Mouse (Mus musculus) gastrocnemius, adult 18-20 months (tissue): ENCODE data around the gene Cacnb3. TPM values are rescaled to one million over a fixed set of nuclear protein-coding genes. Genes with fewer than 3 reads are reported as not detected.

Experiments
- DNase-seq: peaks from one replicate; pipeline ENCODE4 v3.0.0; 2021; ENCODE audit warnings: low spot score
- total RNA-seq, 2 experiments: library from RNA; stranded (reverse); gene quantifications; 2 replicates each; pipeline ENCODE4 v1.2.3; 2021

The Cacnb3 gene
- total RNA-seq, 2 experiments from 2014 or later = 0.64 to 0.85 TPM

GRCm38 (mm10) chr15:98675634-98676250 lies 45.1 kb downstream of the Cacnb3 start:
- DNase-seq = no peak

GRCm38 (mm10) chr15:98676471-98676870 lies 45.8 kb downstream of the Cacnb3 start:
- peak; percentile 11 for DNase-seq

- peak; percentile 85 for DNase-seq
Observed at GRCm38 (mm10) chr15:98676940-98677728, 46.5 kb downstream of the Cacnb3 start, which contains the start of gene Rnd1. Gene Rnd1, minus strand, starts transcription at chr15:98677461.

GRCm38 (mm10) chr15:98677977-98678376 lies 47.3 kb downstream of the Cacnb3 start:
- peak; percentile 33 for DNase-seq

DNA sequence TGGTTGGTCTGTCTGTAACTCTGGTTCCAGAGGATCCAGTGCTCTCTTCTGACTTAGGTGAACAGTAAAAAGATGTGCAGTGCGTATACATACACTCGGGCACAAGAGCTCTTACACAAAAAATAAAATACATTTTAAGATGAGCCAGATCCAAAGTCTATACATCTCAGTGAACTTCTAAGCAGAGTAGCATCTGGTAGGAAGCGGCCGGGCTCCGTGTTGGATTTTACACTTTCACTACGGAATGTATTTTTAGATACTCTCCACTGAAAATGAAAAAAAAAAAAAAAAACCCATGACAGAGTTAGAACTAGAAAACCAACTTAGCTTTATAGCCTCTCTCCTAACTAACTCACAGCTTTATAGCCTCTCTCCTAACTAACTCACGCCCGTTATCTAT lies 50.0 kb downstream of the Cacnb3 start:
- DNase-seq = no peak

DNA sequence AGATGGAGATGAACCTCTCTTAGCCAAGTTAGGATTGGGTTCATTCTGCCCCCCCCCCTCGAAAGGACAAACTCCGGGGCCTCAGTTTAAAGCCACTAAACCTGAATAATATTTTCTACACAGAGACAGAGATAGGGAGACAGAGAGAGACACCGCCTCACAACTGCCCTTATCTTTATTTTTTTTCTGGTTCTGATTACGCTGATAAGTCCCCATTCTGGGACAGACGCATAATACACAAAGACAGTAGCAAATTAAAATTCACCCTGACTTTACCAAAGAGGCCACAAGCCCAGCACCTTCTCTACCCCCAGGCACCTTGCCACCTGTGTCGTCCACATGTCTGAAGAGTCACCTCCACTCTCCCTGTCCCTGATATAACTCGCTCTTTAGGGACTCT lies 51.0 kb downstream of the Cacnb3 start:
- DNase-seq = no peak

DNA sequence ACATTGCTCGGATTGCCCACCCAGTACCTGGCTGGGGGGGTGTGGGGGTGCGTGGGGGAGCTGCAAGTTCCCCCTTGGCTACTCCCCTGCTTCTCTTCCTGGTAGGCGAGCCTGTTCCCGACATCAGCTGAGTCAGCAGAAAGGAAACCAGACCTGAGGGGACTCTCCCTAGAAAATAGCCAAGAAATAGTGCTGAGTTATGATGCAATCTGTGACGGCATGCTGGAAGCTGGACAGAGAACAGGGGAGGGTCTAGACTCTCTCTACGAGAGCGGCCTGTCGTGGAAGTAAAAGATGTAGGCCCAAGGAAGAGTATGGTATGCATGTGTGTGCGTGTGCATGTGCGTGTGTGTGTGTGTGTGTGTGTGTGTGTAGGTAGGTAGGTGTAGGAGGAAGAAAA lies 52.5 kb downstream of the Cacnb3 start:
- no peak for DNase-seq

DNA sequence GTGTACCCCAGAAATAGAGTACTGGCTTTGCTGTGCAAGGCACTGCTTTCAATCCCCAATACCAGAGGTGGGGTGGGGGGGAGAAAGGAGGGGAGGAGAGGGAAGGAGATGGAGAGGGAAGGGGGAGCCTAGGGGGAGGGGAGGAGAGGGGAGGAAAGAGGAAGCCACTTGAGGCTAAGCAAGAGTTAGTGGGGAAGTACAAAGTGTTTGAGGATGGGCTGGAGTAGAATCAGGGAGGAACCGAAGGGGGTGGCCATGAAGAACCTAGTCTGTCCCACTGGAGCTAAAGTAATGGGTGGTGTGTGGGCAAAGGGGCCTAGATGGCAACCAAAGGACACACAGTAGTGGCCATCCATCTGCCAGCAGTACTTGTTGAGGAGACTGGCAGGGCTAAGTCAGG lies 53.1 kb downstream of the Cacnb3 start:
- DNase-seq = no peak

- no peak for DNase-seq
Observed at GRCm38 (mm10) chr15:98685926-98686325, 55.3 kb downstream of the Cacnb3 start.

GRCm38 (mm10) chr15:98689682-98690081 lies 59.0 kb downstream of the Cacnb3 start:
- no peak for DNase-seq

DNA sequence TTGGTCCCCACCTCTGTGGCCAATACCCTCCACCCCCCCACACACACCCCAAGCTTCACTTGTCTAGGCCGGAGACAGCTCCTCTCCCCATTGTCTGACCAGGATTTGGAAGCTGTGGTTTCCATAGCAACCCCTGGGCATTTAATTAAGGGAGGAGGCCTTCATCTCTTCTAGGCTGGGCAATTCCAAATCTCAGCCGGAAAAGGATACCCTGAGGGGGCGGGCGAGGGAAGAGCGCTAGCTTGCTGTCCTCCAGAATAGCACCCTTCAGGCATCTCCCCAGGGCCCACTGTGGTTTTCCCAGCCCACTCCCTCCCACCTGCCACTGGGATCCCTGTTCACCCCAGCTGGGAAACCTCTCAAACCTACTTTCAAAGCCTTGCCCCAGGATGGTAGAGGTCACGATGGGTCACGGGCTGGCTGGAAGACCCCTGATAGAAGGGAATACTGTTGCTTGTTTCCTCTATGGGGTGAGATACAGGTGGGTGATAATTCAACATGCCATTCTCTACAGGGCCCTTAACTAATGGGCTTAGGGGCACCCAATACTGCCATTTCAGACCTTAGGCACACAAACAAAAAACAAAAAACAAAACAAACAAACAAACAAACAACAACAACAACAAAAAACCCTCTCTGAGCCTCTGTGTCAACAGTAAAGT lies 61.0 kb downstream of the Cacnb3 start:
- no peak for DNase-seq

DNA sequence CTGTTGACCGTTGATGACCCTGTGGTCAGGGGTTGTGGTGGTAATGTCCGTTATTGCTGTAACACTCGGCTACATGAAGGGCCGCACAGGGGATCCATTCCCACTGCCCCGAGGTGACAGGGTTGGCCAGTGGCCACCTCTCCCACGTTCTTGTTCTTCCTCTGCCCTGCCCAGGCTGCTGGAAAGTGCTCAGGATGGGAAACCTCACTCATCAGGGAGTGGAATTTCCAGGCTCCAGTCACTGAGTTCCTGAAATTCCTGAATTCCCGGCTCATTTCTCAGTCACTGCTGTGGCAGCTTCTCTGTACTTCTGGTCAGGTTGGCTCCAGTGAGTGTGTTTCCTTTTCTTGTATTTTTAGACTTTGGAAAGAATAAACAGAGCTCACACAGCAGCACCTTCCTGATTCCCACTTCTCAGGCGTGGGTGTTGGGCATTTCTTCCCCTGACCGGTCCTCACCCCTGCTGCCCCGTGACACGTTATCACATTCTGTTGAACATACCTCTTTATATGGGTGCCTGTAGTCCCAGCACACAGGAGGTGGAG lies 61.6 kb downstream of the Cacnb3 start:
- DNase-seq = peak; percentile 20

Other genes with a start within 250 kb of the Cacnb3 start
- not detected for gene Olfr283, start 249.9 kb upstream of the Cacnb3 start, total RNA-seq
- not detected for gene Olfr282, start 199.6 kb upstream of the Cacnb3 start, total RNA-seq
- not detected for gene Olfr281, start 178.3 kb upstream of the Cacnb3 start, total RNA-seq
- not detected for gene OR5BS1P, start 160.9 kb upstream of the Cacnb3 start, total RNA-seq
- gene Lalba, start 148.1 kb upstream of the Cacnb3 start, total RNA-seq = not detected
- gene Olfr279, start 138.4 kb upstream of the Cacnb3 start, total RNA-seq = not detected
- 10 to 100 TPM; 60.8 to 60.9 TPM for gene Kansl2, start 96.6 kb upstream of the Cacnb3 start, total RNA-seq
- gene Ccnt1, start 59.9 kb upstream of the Cacnb3 start, total RNA-seq = 10 to 100 TPM; 21.1 to 24.3 TPM
- under 1 TPM in 1 of 2 experiments, not detected in 1; 0.91 TPM for gene 4930415O20Rik, start 59.8 kb upstream of the Cacnb3 start, total RNA-seq
- gene Adcy6, start 20.8 kb upstream of the Cacnb3 start, total RNA-seq = 10 to 100 TPM; 14.3 to 17.9 TPM
- gene Ddx23, start 32.1 kb downstream of the Cacnb3 start, total RNA-seq = 10 to 100 TPM; 65.7 to 83.1 TPM
- gene Rnd1, start 46.6 kb downstream of the Cacnb3 start, total RNA-seq = 1 to 10 TPM; 2.8 to 3.2 TPM
- not detected for gene Ccdc65, start 77.4 kb downstream of the Cacnb3 start, total RNA-seq
- 1 to 10 TPM in 1 of 2 experiments, under 1 TPM in 1; 0.80 to 1.1 TPM for gene Fkbp11, start 97.4 kb downstream of the Cacnb3 start, total RNA-seq
- gene Arf3, start 132.4 kb downstream of the Cacnb3 start, total RNA-seq = 1 to 10 TPM; 8.1 to 9.0 TPM
- gene Wnt10b, start 147.3 kb downstream of the Cacnb3 start, total RNA-seq = 1 to 10 TPM in 1 of 2 experiments, under 1 TPM in 1; 0.57 to 1.4 TPM
- gene Wnt1, start 159.0 kb downstream of the Cacnb3 start, total RNA-seq = not detected
- gene Ddn, start 178.7 kb downstream of the Cacnb3 start, total RNA-seq = under 1 TPM; 0.36 to 0.57 TPM
- gene Prkag1, start 200.7 kb downstream of the Cacnb3 start, total RNA-seq = 10 to 100 TPM; 48.1 to 49.6 TPM
- 10 to 100 TPM; 43.2 to 50.1 TPM for gene Kmt2d, start 240.4 kb downstream of the Cacnb3 start, total RNA-seq